Mouse (Mus musculus): ENCODE measurements around the gene Alox15. TPM values are rescaled to one million over a fixed set of nuclear protein-coding genes. Genes with fewer than 3 reads are reported as not detected.

Gene Alox15
- total and polyA plus RNA-seq, 2 experiments from 2014 or later = 0.22 TPM; not detected in 1

- Histone ChIP-seq H3K4me2 (ENCODE audit: low read depth, low read length) (no peak overlapping the region), H3K36me3 (replicated peaks; ENCODE audit: control insufficient read depth, insufficient read depth, low read length) (no peaks in the 10 kb centered on the region), H3K4me1 (ENCODE audit: control insufficient read depth, insufficient read depth) (no peaks in the 10 kb centered on the region), H3K27ac (ENCODE audit: low read depth) (no peak overlapping the region), H3K4me3 (ENCODE audit: low read depth, low read length) (no peak overlapping the region), H3K27me3 (ENCODE audit: control insufficient read depth, insufficient read depth, low read length) (peaks cover 53% of the 10 kb centered on the region), H3K9ac (replicated peaks; ENCODE audit: low read depth, low read length) (no peak overlapping the region), H3K9me3 (replicated peaks; ENCODE audit: control insufficient read depth, low read length) (no peaks in the 10 kb centered on the region)
- DNase-seq (ENCODE audit: low spot score) (no peak), ATAC-seq (ENCODE audit: insufficient read depth, low read depth) (no peak)
- no peak for TF ChIP-seq CTCF (IDR thresholded peaks at IDR 0.05; ENCODE audit: low read depth)
- no peak for TF ChIP-seq EP300 (IDR thresholded peaks at IDR 0.05; ENCODE audit: low read depth)
- WGBS = 76% methylated on average over 9 of the region's 9 CpGs
Observed at GRCm38 (mm10) chr11:70348630-70349029, 3.2 kb downstream of the Alox15 start.

- DNase-seq (ENCODE audit: low spot score) (no peak), ATAC-seq (ENCODE audit: insufficient read depth, low read depth) (no peak)
- no peak for TF ChIP-seq EP300 (IDR thresholded peaks at IDR 0.05; ENCODE audit: low read depth)
- no peak for TF ChIP-seq CTCF (IDR thresholded peaks at IDR 0.05; ENCODE audit: low read depth)
- no peak overlapping the region for H3K4me2 ChIP-seq (ENCODE audit: low read depth, low read length)
- no peaks in the 10 kb centered on the region for H3K36me3 ChIP-seq (replicated peaks; ENCODE audit: control insufficient read depth, insufficient read depth, low read length)
- H3K9me3 ChIP-seq (replicated peaks; ENCODE audit: control insufficient read depth, low read length) = no peaks in the 10 kb centered on the region
- H3K27ac ChIP-seq (ENCODE audit: low read depth) = no peak overlapping the region
- no peaks in the 10 kb centered on the region for H3K4me1 ChIP-seq (ENCODE audit: control insufficient read depth, insufficient read depth)
- no peak overlapping the region for H3K9ac ChIP-seq (replicated peaks; ENCODE audit: low read depth, low read length)
- WGBS = 74% methylated on average over 10 of the region's 10 CpGs
- H3K4me3 ChIP-seq (ENCODE audit: low read depth, low read length) = no peak overlapping the region
- peaks cover 47% of the 10 kb centered on the region for H3K27me3 ChIP-seq (ENCODE audit: control insufficient read depth, insufficient read depth, low read length)
Observed at GRCm38 (mm10) chr11:70347861-70348260, 4.0 kb downstream of the Alox15 start.

GRCm38 (mm10) chr11:70345546-70345945 is 6.3 kb downstream of the Alox15 start:
- no peaks in the 10 kb centered on the region for H3K36me3 ChIP-seq (replicated peaks; ENCODE audit: control insufficient read depth, insufficient read depth, low read length)
- no peak for ATAC-seq (ENCODE audit: insufficient read depth, low read depth)
- no peak overlapping the region for H3K4me3 ChIP-seq (ENCODE audit: low read depth, low read length)
- no peak overlapping the region for H3K4me2 ChIP-seq (ENCODE audit: low read depth, low read length)
- no peaks in the 10 kb centered on the region for H3K4me1 ChIP-seq (ENCODE audit: control insufficient read depth, insufficient read depth)
- no peak overlapping the region for H3K27ac ChIP-seq (ENCODE audit: low read depth)
- 83% methylated on average over 8 of the region's 8 CpGs for WGBS
- no peak overlapping the region for H3K9ac ChIP-seq (replicated peaks; ENCODE audit: low read depth, low read length)
- no peak for TF ChIP-seq EP300 (IDR thresholded peaks at IDR 0.05; ENCODE audit: low read depth)
- no peak for DNase-seq (ENCODE audit: low spot score)
- no peaks in the 10 kb centered on the region for H3K9me3 ChIP-seq (replicated peaks; ENCODE audit: control insufficient read depth, low read length)
- peaks cover 25% of the 10 kb centered on the region for H3K27me3 ChIP-seq (ENCODE audit: control insufficient read depth, insufficient read depth, low read length)

- H3K9me3 ChIP-seq (replicated peaks; ENCODE audit: control insufficient read depth, low read length) = no peaks in the 10 kb centered on the region
Observed at GRCm38 (mm10) chr11:70345061-70345460, 6.8 kb downstream of the Alox15 start.

GRCm38 (mm10) chr11:70339481-70339880 is 12.3 kb downstream of the Alox15 start:
- Histone ChIP-seq H3K4me1 (ENCODE audit: control insufficient read depth, insufficient read depth) (no peaks in the 10 kb centered on the region), H3K27ac (ENCODE audit: low read depth) (no peak overlapping the region), H3K9ac (replicated peaks; ENCODE audit: low read depth, low read length) (no peak overlapping the region), H3K9me3 (replicated peaks; ENCODE audit: control insufficient read depth, low read length) (no peaks in the 10 kb centered on the region), H3K4me3 (ENCODE audit: low read depth, low read length) (no peak overlapping the region), H3K27me3 (ENCODE audit: control insufficient read depth, insufficient read depth, low read length) (0 out of 2 replicates have a peak, but pooled peaks cover 3% of the 10 kb centered on the region), H3K4me2 (ENCODE audit: low read depth, low read length) (no peak overlapping the region), H3K36me3 (replicated peaks; ENCODE audit: control insufficient read depth, insufficient read depth, low read length) (no peaks in the 10 kb centered on the region)
- TF ChIP-seq EP300 (IDR thresholded peaks at IDR 0.05; ENCODE audit: low read depth) (no peak), CTCF (IDR thresholded peaks at IDR 0.05; ENCODE audit: low read depth) (no peak)
- ATAC-seq (ENCODE audit: insufficient read depth, low read depth) = no peak
- WGBS = 28% methylated on average over 7 of the region's 7 CpGs
- DNase-seq (ENCODE audit: low spot score) = no peak

More at GRCm38 (mm10) chr11:70345061-70345460, 6.8 kb downstream of the Alox15 start:
- Histone ChIP-seq H3K27ac (ENCODE audit: low read depth) (no peak overlapping the region), H3K4me1 (ENCODE audit: control insufficient read depth, insufficient read depth) (no peaks in the 10 kb centered on the region), H3K4me3 (ENCODE audit: low read depth, low read length) (no peak overlapping the region), H3K4me2 (ENCODE audit: low read depth, low read length) (no peak overlapping the region), H3K27me3 (ENCODE audit: control insufficient read depth, insufficient read depth, low read length) (peaks cover 20% of the 10 kb centered on the region), H3K36me3 (replicated peaks; ENCODE audit: control insufficient read depth, insufficient read depth, low read length) (no peaks in the 10 kb centered on the region), H3K9ac (replicated peaks; ENCODE audit: low read depth, low read length) (no peak overlapping the region)
- 58% methylated on average over 10 of the region's 10 CpGs for WGBS
- no peak for TF ChIP-seq CTCF (IDR thresholded peaks at IDR 0.05; ENCODE audit: low read depth)
- TF ChIP-seq EP300 (IDR thresholded peaks at IDR 0.05; ENCODE audit: low read depth) = no peak
- no peak for DNase-seq (ENCODE audit: low spot score)
- ATAC-seq (ENCODE audit: insufficient read depth, low read depth) = no peak

GRCm38 (mm10) chr11:70334477-70334876 is 17.4 kb downstream of the Alox15 start:
- H3K27ac ChIP-seq (ENCODE audit: low read depth) = no peak overlapping the region
- H3K4me3 ChIP-seq (ENCODE audit: low read depth, low read length) = no peak overlapping the region
- peak; percentile 13 for DNase-seq (ENCODE audit: low spot score)
- no peak overlapping the region for H3K4me2 ChIP-seq (ENCODE audit: low read depth, low read length)
- 0 out of 2 replicates have a peak, but pooled peaks cover 5% of the 10 kb centered on the region for H3K27me3 ChIP-seq (ENCODE audit: control insufficient read depth, insufficient read depth, low read length)
- TF ChIP-seq CTCF (IDR thresholded peaks at IDR 0.05; ENCODE audit: low read depth) (peak; percentile 63), EP300 (IDR thresholded peaks at IDR 0.05; ENCODE audit: low read depth) (no peak)
- no peak for ATAC-seq (ENCODE audit: insufficient read depth, low read depth)
- no peaks in the 10 kb centered on the region for H3K36me3 ChIP-seq (replicated peaks; ENCODE audit: control insufficient read depth, insufficient read depth, low read length)
- 25% methylated on average over 4 of the region's 4 CpGs for WGBS
- H3K9me3 ChIP-seq (replicated peaks; ENCODE audit: control insufficient read depth, low read length) = no peaks in the 10 kb centered on the region
- no peak overlapping the region for H3K9ac ChIP-seq (replicated peaks; ENCODE audit: low read depth, low read length)
- no peaks in the 10 kb centered on the region for H3K4me1 ChIP-seq (ENCODE audit: control insufficient read depth, insufficient read depth)
